30 mouse cellular contexts compared by ENCODE assay signal in genomic region chr2:160131386-160131785, GRCm38 (mm10).
"Had no signal": no experiment of that assay in that cellular context is flagged by ENCODE, and none has a peak within 500 bp of the region (broad histone marks: within the 10 kb centered on the region; RNA-seq: fewer than 3 reads in every experiment).

No protein-coding gene starts in this region.

- H3K36me3 ChIP-seq: limb, embryonic 10.5 days; limb, embryonic 12.5 days; limb, embryonic 13.5 days; limb, embryonic 15.5 days; liver, embryonic 12.5 days; liver, embryonic 13.5 days; liver, embryonic 15.5 days; lung, embryonic 15.5 days; midbrain, embryonic 10.5 days; midbrain, embryonic 12.5 days; midbrain, embryonic 15.5 days; neural tube, embryonic 12.5 days; neural tube, embryonic 13.5 days had no signal

- DNase-seq: left cerebral cortex, postnatal 4 days; liver; liver, embryonic 13.5 days; liver, postnatal 0 days; lung, adult 18-20 months; lung, adult 2 months; lung, embryonic 14.5 days; lung, postnatal 10 days; lung, postnatal 14 days; lung, postnatal 36 days; lung, postnatal 4 days had no signal

- H3K9me3 ChIP-seq: limb, embryonic 10.5 days; limb, embryonic 12.5 days; limb, embryonic 13.5 days; limb, embryonic 15.5 days; liver, embryonic 12.5 days; liver, embryonic 13.5 days; liver, embryonic 15.5 days; lung, embryonic 15.5 days; midbrain, embryonic 10.5 days; midbrain, embryonic 12.5 days; midbrain, embryonic 15.5 days; neural tube, embryonic 12.5 days; neural tube, embryonic 13.5 days had no signal

- H3K4me3 ChIP-seq: limb, embryonic 10.5 days; limb, embryonic 12.5 days; limb, embryonic 13.5 days; limb, embryonic 15.5 days; liver, embryonic 12.5 days; liver, embryonic 13.5 days; liver, embryonic 15.5 days; lung, embryonic 15.5 days; megakaryocyte, embryonic 14.5 days; midbrain, embryonic 10.5 days; midbrain, embryonic 12.5 days; midbrain, embryonic 15.5 days; myocyte; neural tube, embryonic 12.5 days; neural tube, embryonic 13.5 days had no signal

- ATAC-seq: liver, embryonic 12.5 days; liver, postnatal 0 days; lung, postnatal 0 days; midbrain, embryonic 15.5 days; midbrain, embryonic 16.5 days had no signal

- H3K27me3 ChIP-seq: limb, embryonic 13.5 days; limb, embryonic 15.5 days; liver, embryonic 12.5 days; liver, embryonic 13.5 days; liver, embryonic 15.5 days; lung, embryonic 15.5 days; megakaryocyte, embryonic 14.5 days; midbrain, embryonic 15.5 days; neural tube, embryonic 12.5 days; neural tube, embryonic 13.5 days had no signal

- H3K4me2 ChIP-seq: limb, embryonic 12.5 days; limb, embryonic 13.5 days; limb, embryonic 15.5 days; liver, embryonic 11.5 days; liver, embryonic 12.5 days; liver, embryonic 13.5 days; liver, embryonic 15.5 days; lung, embryonic 14.5 days; lung, embryonic 15.5 days; midbrain, embryonic 12.5 days; midbrain, embryonic 15.5 days; neural tube, embryonic 12.5 days; neural tube, embryonic 13.5 days had no signal

- H3K4me1 ChIP-seq: limb, embryonic 10.5 days; limb, embryonic 12.5 days; limb, embryonic 13.5 days; limb, embryonic 15.5 days; liver, embryonic 12.5 days; liver, embryonic 13.5 days; liver, embryonic 15.5 days; lung, embryonic 15.5 days; megakaryocyte, embryonic 14.5 days; midbrain, embryonic 15.5 days; neural tube, embryonic 12.5 days; neural tube, embryonic 13.5 days had no signal

- H3K27ac ChIP-seq: limb, embryonic 10.5 days; limb, embryonic 12.5 days; limb, embryonic 13.5 days; limb, embryonic 15.5 days; liver, embryonic 12.5 days; liver, embryonic 13.5 days; liver, embryonic 14.5 days; liver, embryonic 15.5 days; lung, embryonic 15.5 days; macrophage; midbrain, embryonic 10.5 days; midbrain, embryonic 12.5 days; midbrain, embryonic 15.5 days; neural tube, embryonic 12.5 days; neural tube, embryonic 13.5 days had no signal

- H3K9ac ChIP-seq: limb, embryonic 12.5 days; limb, embryonic 13.5 days; limb, embryonic 15.5 days; liver, embryonic 12.5 days; liver, embryonic 13.5 days; liver, embryonic 14.5 days; liver, embryonic 15.5 days; liver, postnatal 0 days; lung, embryonic 14.5 days; lung, embryonic 15.5 days; midbrain, embryonic 12.5 days; midbrain, embryonic 15.5 days; neural tube, embryonic 12.5 days; neural tube, embryonic 13.5 days had no signal
